In genomic region chr12:102586286-102586881, GRCm38 (mm10) we compare ENCODE assay signal across 14 mouse cellular contexts. TPM values are rescaled to one million over a fixed set of nuclear protein-coding genes. Genes with fewer than 3 reads are reported as not detected.
DNase-seq lines count a peak whose midpoint lies in the region; ATAC-seq and TF ChIP-seq lines count a peak whose summit lies in the region.
"Had no signal": no experiment of that assay in that cellular context is flagged by ENCODE, and none has a peak within 500 bp of the region (broad histone marks: within the 10 kb centered on the region; RNA-seq: fewer than 3 reads in every experiment).

No protein-coding gene starts in this region.

- peak; percentile 28 for DNase-seq in forebrain, embryonic 14.5 days (ENCODE audit: low spot score)
- DNase-seq in forebrain, embryonic 10.5 days (ENCODE audit: extremely low spot score, low spot score), result no peak
- DNase-seq in left cerebral cortex, adult 2 months (ENCODE audit: extremely low spot score in 1 of 2, low spot score in 2 of 2), result no peak
- no peak for DNase-seq in left cerebral cortex, postnatal 36 days (ENCODE audit: low spot score in 2 of 2)
- DNase-seq in gastrocnemius, postnatal 14 days, result peak; percentile 59
- peak; percentile 38 to 55 for DNase-seq in layer of hippocampus, postnatal 36 days
- no peak for DNase-seq in urinary bladder, postnatal 25 days (ENCODE audit: low spot score)
- DNase-seq in adrenal gland, postnatal 14 days, result no peak
- DNase-seq: kidney, postnatal 36 days; liver, postnatal 0 days; thymus, adult 2 months had no signal

- peaks cover 24% of the 10 kb centered on the region; the same call in 1 of the 2 replicates for H3K36me3 ChIP-seq in forebrain, embryonic 14.5 days (ENCODE audit: control insufficient read depth, insufficient read depth, low read length)
- H3K36me3 ChIP-seq in forebrain, embryonic 10.5 days (replicated peaks), result peaks cover 23% of the 10 kb centered on the region

- H3K4me1 ChIP-seq in forebrain, embryonic 14.5 days (ENCODE audit: control insufficient read depth, insufficient read depth, low read length), result no peaks in the 10 kb centered on the region
- 0 out of 2 replicates have a peak, but pooled peaks cover 4% of the 10 kb centered on the region for H3K4me1 ChIP-seq in forebrain, embryonic 10.5 days

- no peak for TF ChIP-seq CTCF in left cerebral cortex, adult 2 months (IDR thresholded peaks at IDR 0.05)

- H3K27ac ChIP-seq in forebrain, embryonic 14.5 days (ENCODE audit: low read depth, low read length), result peak overlapping the region; percentile 41
- no peak overlapping the region for H3K27ac ChIP-seq in forebrain, embryonic 10.5 days
- H3K27ac ChIP-seq in left cerebral cortex, adult 2 months, result peak overlapping the region; percentile 5; the same call in 1 of the 2 replicates

- H3K4me3 ChIP-seq in forebrain, embryonic 14.5 days (ENCODE audit: low read depth, low read length), result no peak overlapping the region
- no peak overlapping the region for H3K4me3 ChIP-seq in forebrain, embryonic 10.5 days
- no peak overlapping the region for H3K4me3 ChIP-seq in left cerebral cortex, adult 2 months

- intact Hi-C loops in left cerebral cortex, adult 2 months (cut with DNase I), result no loop called here
- intact Hi-C loops in left cerebral cortex, postnatal 36 days (cut with DNase I), result no loop called here
- intact Hi-C loops in gastrocnemius, postnatal 14 days (cut with DNase I; ENCODE audit: low total_unique reads), result no loop called here

- no peak for ATAC-seq in forebrain, embryonic 14.5 days
- ATAC-seq: liver, postnatal 0 days had no signal

- H3K4me2 ChIP-seq in forebrain, embryonic 14.5 days (ENCODE audit: low read length), result no peak overlapping the region

- H3K9me3 ChIP-seq in forebrain, embryonic 14.5 days (replicated peaks; ENCODE audit: control insufficient read depth, low read length), result no peaks in the 10 kb centered on the region
- no peaks in the 10 kb centered on the region for H3K9me3 ChIP-seq in forebrain, embryonic 10.5 days
- H3K9me3 ChIP-seq: G1E had no signal

- no peaks in the 10 kb centered on the region for H3K27me3 ChIP-seq in forebrain, embryonic 14.5 days (replicated peaks; ENCODE audit: control insufficient read depth, insufficient read depth, low read length)
- no peaks in the 10 kb centered on the region for H3K27me3 ChIP-seq in forebrain, embryonic 10.5 days (ENCODE audit: poor library complexity, severe bottlenecking)

- H3K9ac ChIP-seq in forebrain, embryonic 14.5 days (ENCODE audit: low read length), result no peak overlapping the region
- H3K9ac ChIP-seq: liver, postnatal 0 days had no signal

- 68% methylated on average over 9 of the region's 9 CpGs for WGBS in forebrain, embryonic 14.5 days
- 85% methylated on average over 9 of the region's 9 CpGs for WGBS in forebrain, embryonic 10.5 days

RNA-seq across cellular contexts. Expression of gene Chga, which starts 31.6 kb away (rescaled TPM):
- polyA plus RNA-seq in forebrain, embryonic 14.5 days (2014; fragmentation: Nextera tagmentation; extraction: Ambion mirVana), result 63.3 and 76.8 TPM in 2 replicates
- polyA plus RNA-seq in forebrain, embryonic 10.5 days (2016; fragmentation: Nextera tagmentation; extraction: Ambion mirVana), result 6.7 and 9.2 TPM in 2 replicates
- 100 to 1,000 TPM; 176 to 177 TPM for total RNA-seq in left cerebral cortex, adult 2 months (2021)
- 100 to 1,000 TPM; 168 to 185 TPM for total RNA-seq in left cerebral cortex, postnatal 36 days (2021)
- not detected for total RNA-seq in gastrocnemius, postnatal 14 days (2021)
- total RNA-seq in layer of hippocampus, postnatal 36 days (2021), result 100 to 1,000 TPM; 125 to 130 TPM
- 1,531 and 1,561 TPM in 2 replicates for total RNA-seq in adrenal gland, postnatal 14 days (2021)
- total RNA-seq: granulocyte monocyte progenitor cell, adult 5-6 weeks; megakaryocyte-erythroid progenitor cell, adult 5-6 weeks had no signal
- polyA plus RNA-seq: G1E had no signal

Comparison
In these comparisons a context has a peak if more than half of its experiments do, and no peak if none do; other contexts are left out.
1. DNase-seq: peak in forebrain, embryonic 14.5 days (single experiment), gastrocnemius, postnatal 14 days (single experiment) and layer of hippocampus, postnatal 36 days (2 of 2); none in forebrain, embryonic 10.5 days (single experiment), left cerebral cortex, adult 2 months (0 of 2), left cerebral cortex, postnatal 36 days (0 of 2), urinary bladder, postnatal 25 days (single experiment) and adrenal gland, postnatal 14 days (single experiment).
2. RNA of gene Chga, which starts 31.6 kb away (total RNA-seq): 1,531 to 1,561 TPM in adrenal gland, postnatal 14 days, 168 to 185 TPM in left cerebral cortex, postnatal 36 days, 176 to 177 TPM in left cerebral cortex, adult 2 months and 125 to 130 TPM in layer of hippocampus, postnatal 36 days; not detected in gastrocnemius, postnatal 14 days; every median in the first group is over 100 times any median in the second.